Mouse (Mus musculus) T-cell, adult 2 months (primary cell): Measurements from ENCODE around the gene Maml1.
A peak's percentile ranks its signal among the peaks of the same experiment; 100 is the strongest.

ENCODE experiments used
- DNase-seq: peaks from one replicate; pipeline ENCODE4 v3.0.0; 2022; ENCODE audit warnings: low spot score

Maml1 gene

GRCm38 (mm10) chr11:50219833-50220232 lies 72.3 kb downstream of the Maml1 start:
- DNase-seq = no peak

- DNase-seq = no peak
These were observed 74.3 kb downstream of the Maml1 start for GRCm38 (mm10) chr11:50217811-50218210.

GRCm38 (mm10) chr11:50216724-50217366 lies 75.3 kb downstream of the Maml1 start:
- no peak for DNase-seq

- DNase-seq = no peak
These were observed 76.5 kb downstream of the Maml1 start for GRCm38 (mm10) chr11:50215633-50216032.

- DNase-seq = no peak
These were observed 77.5 kb downstream of the Maml1 start for GRCm38 (mm10) chr11:50214631-50215030.

GRCm38 (mm10) chr11:50212848-50213758 lies 79.0 kb downstream of the Maml1 start:
- DNase-seq = peak; percentile 28

GRCm38 (mm10) chr11:50212060-50212739 lies 79.9 kb downstream of the Maml1 start:
- DNase-seq = no peak

GRCm38 (mm10) chr11:50211322-50212059 lies 80.6 kb downstream of the Maml1 start:
- no peak for DNase-seq

- peak; percentile 84 for DNase-seq
These were observed 81.5 kb downstream of the Maml1 start, which contains the start of the genes Sqstm1 and Mgat4b for GRCm38 (mm10) chr11:50210505-50211151. Gene Sqstm1, minus strand, starts transcription at chr11:50210827. Gene Mgat4b, plus strand, starts transcription at chr11:50210890.

- DNase-seq = peak; percentile 92
These were observed 82.0 kb downstream of the Maml1 start for GRCm38 (mm10) chr11:50210101-50210504.

GRCm38 (mm10) chr11:50208039-50208438 lies 84.1 kb downstream of the Maml1 start:
- DNase-seq = no peak

GRCm38 (mm10) chr11:50207344-50207743 lies 84.8 kb downstream of the Maml1 start:
- DNase-seq = no peak

- DNase-seq = no peak
These were observed 86.1 kb downstream of the Maml1 start for GRCm38 (mm10) chr11:50206037-50206436.
